Mouse (Mus musculus) liver, adult 2 months (tissue): ENCODE results near the gene Creb3l2. TPM values are rescaled to one million over a fixed set of nuclear protein-coding genes. Genes with fewer than 3 reads are reported as not detected.

Experiments used
- DNase-seq: peaks from one replicate; pipeline ENCODE4 v3.0.0-alpha.2; 2011; ENCODE audit warnings: low read depth, low spot score; ENCODE audit errors: extremely low read depth
- H3K27ac ChIP-seq: fragments of 200-500 bp; replicated peaks from 2 replicates; pipeline ENCODE4 v1.5.1; 2012; ENCODE audit warnings: low read depth, mild to moderate bottlenecking, control low read depth, inconsistent platforms, low read length; ENCODE audit not compliant: insufficient read depth
- H3K27me3 ChIP-seq: fragments of 200-500 bp; 2 replicates; pipeline ENCODE4 v1.6.1; 2012; ENCODE audit warnings: mild to moderate bottlenecking, moderate library complexity, low read length, inconsistent platforms; ENCODE audit not compliant: control insufficient read depth, insufficient read depth
- H3K36me3 ChIP-seq: fragments of 200-500 bp; 2 replicates; pipeline ENCODE4 v1.6.1; 2012; ENCODE audit warnings: low read length, inconsistent platforms; ENCODE audit not compliant: control insufficient read depth, insufficient read depth
- H3K4me1 ChIP-seq: fragments of 200-500 bp; 2 replicates; pipeline ENCODE4 v1.6.1; 2011; ENCODE audit warnings: low read length; ENCODE audit not compliant: control insufficient read depth, insufficient read depth
- H3K4me3 ChIP-seq: fragments of 200-500 bp; 2 replicates; pipeline ENCODE4 v1.5.1; 2011; ENCODE audit warnings: low read depth, mild to moderate bottlenecking, control low read depth, low read length, moderate library complexity; ENCODE audit not compliant: insufficient read depth
- H3K79me2 ChIP-seq: fragments of 200-500 bp; 2 replicates; pipeline ENCODE4 v1.6.1; 2012; ENCODE audit warnings: inconsistent platforms, mild to moderate bottlenecking, low read length, moderate library complexity; ENCODE audit not compliant: control insufficient read depth, insufficient read depth
- H3K9ac ChIP-seq: fragments of 200-500 bp; 2 replicates; pipeline ENCODE4 v1.6.1; 2012; ENCODE audit warnings: low read depth, mild to moderate bottlenecking, control low read depth, inconsistent platforms, low read length
- CTCF ChIP-seq: fragments of 200-500 bp; IDR thresholded peaks from 2 replicates; pipeline ENCODE4 v1.5.1; 2011; ENCODE audit warnings: low read depth, low read length, control low read depth
- POLR2A ChIP-seq: fragments of 200-500 bp; IDR thresholded peaks from 2 replicates; pipeline ENCODE4 v1.6.1; 2011; ENCODE audit warnings: low read length, control low read depth; ENCODE audit not compliant: insufficient read depth; ENCODE audit errors: extremely low read depth
- WGBS: fragments of 180-500 bp; shearing (Covaris S2); methylation state at CpG from one replicate; pipeline ENCODE4 v1.1.7; 2018; 5-methylcytosine and 5-hydroxymethylcytosine counted together
- polyA plus RNA-seq: library from polyadenylated mRNA; depleted of rRNA; stranded (reverse); fragments of >200 nt; gene quantifications from 2 replicates; pipeline ENCODE4 v1.2.3, GENCODE M21; 2012
- total RNA-seq: library from RNA; depleted of rRNA; stranded (reverse); fragments of >200 nt; gene quantifications from 2 replicates; pipeline ENCODE4 v1.2.3, GENCODE M21; 2014

Creb3l2 gene
- total and polyA plus RNA-seq, 2 experiments, result 2.7 to 6.6 TPM

GRCm38 (mm10) chr6:37329901-37330864 lies 111.8 kb downstream of the Creb3l2 start:
- WGBS, result 71% methylated on average over 5 of the region's 5 CpGs
- Histone ChIP-seq H3K4me1 (no peaks in the 10 kb centered on the region), H3K4me3 (no peak overlapping the region), H3K9ac (no peak overlapping the region), H3K36me3 (peaks cover 32% of the 10 kb centered on the region), H3K27ac (no peak overlapping the region), H3K27me3 (no peaks in the 10 kb centered on the region), H3K79me2 (no peaks in the 10 kb centered on the region)
- no peak for DNase-seq
- no peak for TF ChIP-seq CTCF
- no peak for TF ChIP-seq POLR2A

- no peaks in the 10 kb centered on the region for H3K27me3 ChIP-seq
- H3K36me3 ChIP-seq, result peaks cover 25% of the 10 kb centered on the region
- no peak overlapping the region for H3K9ac ChIP-seq
- 93% methylated on average over 3 of the region's 3 CpGs for WGBS
- H3K4me3 ChIP-seq, result no peak overlapping the region
- no peak for DNase-seq
- H3K4me1 ChIP-seq, result no peaks in the 10 kb centered on the region
- H3K27ac ChIP-seq, result no peak overlapping the region
- TF ChIP-seq CTCF (no peak), POLR2A (no peak)
- no peaks in the 10 kb centered on the region for H3K79me2 ChIP-seq
Measured at GRCm38 (mm10) chr6:37329376-37329775, 112.6 kb downstream of the Creb3l2 start.

- H3K4me3 ChIP-seq, result no peak overlapping the region
- H3K27me3 ChIP-seq, result no peaks in the 10 kb centered on the region
- no peak overlapping the region for H3K9ac ChIP-seq
- WGBS, result 86% methylated on average over 7 of the region's 7 CpGs
- no peaks in the 10 kb centered on the region for H3K4me1 ChIP-seq
- DNase-seq, result no peak
- H3K36me3 ChIP-seq, result peaks cover 18% of the 10 kb centered on the region
- TF ChIP-seq CTCF (no peak), POLR2A (no peak)
- no peak overlapping the region for H3K27ac ChIP-seq
- no peaks in the 10 kb centered on the region for H3K79me2 ChIP-seq
Measured at GRCm38 (mm10) chr6:37328671-37329070, 113.3 kb downstream of the Creb3l2 start.

- WGBS, result 83% methylated on average over 6 of the region's 6 CpGs
- Histone ChIP-seq H3K27ac (no peak overlapping the region), H3K36me3 (peaks cover 8% of the 10 kb centered on the region; the same call in 1 of the 2 replicates), H3K4me3 (no peak overlapping the region), H3K4me1 (no peaks in the 10 kb centered on the region), H3K9ac (no peak overlapping the region), H3K27me3 (no peaks in the 10 kb centered on the region), H3K79me2 (no peaks in the 10 kb centered on the region)
- DNase-seq, result no peak
- TF ChIP-seq CTCF, result no peak
- TF ChIP-seq POLR2A, result no peak
Measured at GRCm38 (mm10) chr6:37327519-37327918, 114.4 kb downstream of the Creb3l2 start.

- WGBS, result 50% methylated on average over 8 of the region's 8 CpGs
- H3K4me1 ChIP-seq, result no peaks in the 10 kb centered on the region
- no peak overlapping the region for H3K4me3 ChIP-seq
- DNase-seq, result no peak
- H3K9ac ChIP-seq, result no peak overlapping the region
- H3K27me3 ChIP-seq, result no peaks in the 10 kb centered on the region
- no peak for TF ChIP-seq POLR2A
- TF ChIP-seq CTCF, result no peak
- H3K79me2 ChIP-seq, result no peaks in the 10 kb centered on the region
- H3K27ac ChIP-seq, result no peak overlapping the region
- peaks cover 3% of the 10 kb centered on the region; the same call in 1 of the 2 replicates for H3K36me3 ChIP-seq
Measured at GRCm38 (mm10) chr6:37326603-37326955, 115.4 kb downstream of the Creb3l2 start.

- Histone ChIP-seq H3K36me3 (no peaks in the 10 kb centered on the region; the same call in 1 of the 2 replicates), H3K79me2 (no peaks in the 10 kb centered on the region), H3K9ac (no peak overlapping the region), H3K27me3 (no peaks in the 10 kb centered on the region), H3K4me3 (no peak overlapping the region), H3K27ac (no peak overlapping the region), H3K4me1 (no peaks in the 10 kb centered on the region)
- TF ChIP-seq POLR2A (no peak), CTCF (no peak)
- WGBS, result 96% methylated on average over 9 of the region's 9 CpGs
- DNase-seq, result no peak
Measured at GRCm38 (mm10) chr6:37325906-37326602, 115.9 kb downstream of the Creb3l2 start.
